Mouse (Mus musculus) hematopoietic stem cell, adult 5-6 weeks (primary cell): Measurements from ENCODE around the gene Tbcb. TPM values are rescaled to one million over a fixed set of nuclear protein-coding genes. Genes with fewer than 3 reads are reported as not detected.
"Not testable (repeated sequence)": the region's sequence is repeated elsewhere in the genome, so short reads cannot be mapped to it uniquely, and the experiment has no call there.

ENCODE experiments used
- ATAC-seq, 2 experiments: fragments of 125-278 bp in 1 of 2; replicated peaks in 1 of 2; 2 replicates each; pipeline ENCODE4 v1.8.0; 2016 to 2017; ENCODE audit warnings: inconsistent platforms in 2 of 2, mild to moderate bottlenecking in 2 of 2, moderate number of reproducible peaks in 2 of 2, low read depth in 1 of 2, moderate TSS enrichment in 1 of 2; ENCODE audit not compliant: low FRiP score in 2 of 2, poor library complexity in 2 of 2, severe bottlenecking in 2 of 2, insufficient read depth in 1 of 2, low TSS enrichment in 1 of 2
- total RNA-seq: library from RNA; stranded (forward); fragments of 172-1452, 232-1000 nt; gene quantifications from 2 replicates; pipeline ENCODE4 v1.2.3, GENCODE M21; 2017

Gene Tbcb
- total RNA-seq = 24.8 and 35.0 TPM in 2 replicates

DNA sequence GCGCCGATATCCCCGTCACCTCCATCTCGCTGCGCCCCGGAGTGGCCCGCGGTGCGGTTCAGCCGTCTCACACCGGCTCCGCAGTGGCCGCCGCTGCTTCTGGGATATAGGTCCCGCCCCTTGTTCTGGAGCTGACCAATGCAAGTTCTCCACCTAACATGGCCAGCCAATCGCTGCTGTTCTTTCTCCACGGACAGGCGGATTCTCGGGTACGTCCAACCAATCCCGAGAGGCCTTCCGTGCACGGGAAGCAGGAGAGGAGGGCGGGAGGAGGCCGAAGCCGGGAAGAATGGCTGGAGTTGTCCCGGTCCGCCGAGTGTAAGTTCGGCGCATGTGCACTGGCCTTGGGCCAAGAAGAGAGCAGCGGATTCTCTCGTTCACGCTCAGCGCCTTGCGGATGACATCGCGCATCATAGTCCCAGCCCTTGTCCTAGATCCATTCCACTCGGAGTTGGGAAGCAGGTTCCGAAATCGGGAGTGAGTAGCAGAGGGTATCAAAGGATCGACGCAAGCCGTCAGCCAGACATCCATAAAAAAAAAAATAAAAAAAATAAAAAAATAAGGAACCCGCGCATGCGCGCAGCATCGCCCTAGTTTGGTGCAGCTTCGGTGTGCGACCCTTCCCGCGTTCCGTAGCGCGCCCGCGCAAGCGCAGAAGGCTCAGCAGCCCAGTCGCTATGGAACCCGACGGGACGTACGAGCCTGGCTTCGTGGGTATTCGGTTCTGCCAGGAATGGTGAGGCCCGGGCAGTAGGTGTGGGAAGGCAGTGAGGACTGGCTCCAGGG is at the start of gene Tbcb, which contains the start of gene Polr2i:
Tbcb (minus strand) TSS at position 604 of the 786 bp plus-strand sequence.
Polr2i (plus strand) TSS at position 280 of the 786 bp plus-strand sequence.
- peak; percentile 94 to 96 for ATAC-seq

DNA sequence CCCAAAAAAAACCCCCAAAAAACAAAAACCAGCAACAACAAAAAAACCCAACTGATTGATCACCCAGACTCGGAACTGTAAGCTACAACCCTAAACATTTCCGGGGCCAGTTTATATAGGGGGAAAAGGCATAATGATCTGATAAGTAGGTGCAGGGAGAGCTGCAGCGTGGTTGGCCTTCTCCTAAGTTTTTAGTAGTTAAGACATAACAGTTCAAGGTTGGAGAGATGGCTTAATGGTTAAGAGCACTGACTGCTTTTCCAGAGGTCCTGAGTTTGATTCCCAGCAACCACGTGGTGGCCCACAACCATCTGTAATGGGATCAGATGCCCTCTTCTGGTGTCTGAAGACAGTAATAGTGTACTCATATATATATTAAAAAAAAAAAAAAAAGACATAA is 49.5 kb upstream of the Tbcb start:
- ATAC-seq = no peak

DNA sequence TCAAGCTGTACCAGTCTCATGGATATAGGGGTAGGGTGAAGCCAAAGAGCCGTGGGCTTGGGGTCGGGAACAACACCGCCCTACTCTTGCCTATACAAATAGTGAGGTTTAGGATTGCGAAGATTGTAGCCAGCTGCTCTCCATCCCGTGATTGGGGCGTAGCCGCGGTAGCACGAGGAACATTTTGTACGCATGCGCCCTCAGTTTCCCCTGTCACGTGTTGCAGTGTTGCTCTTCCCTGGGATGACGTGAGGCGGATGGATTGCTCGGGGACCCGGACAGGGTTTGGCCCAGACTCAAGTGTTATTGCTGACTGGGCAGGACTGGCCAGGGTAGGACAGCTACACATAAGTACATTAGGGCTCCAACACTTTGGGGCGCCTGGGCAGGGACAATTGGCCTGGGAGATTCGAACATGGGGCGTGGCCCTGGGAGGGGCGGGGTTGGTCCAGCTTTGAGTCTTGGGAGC is 48.6 kb upstream of the Tbcb start:
- ATAC-seq = peak; percentile 51 to 63

DNA sequence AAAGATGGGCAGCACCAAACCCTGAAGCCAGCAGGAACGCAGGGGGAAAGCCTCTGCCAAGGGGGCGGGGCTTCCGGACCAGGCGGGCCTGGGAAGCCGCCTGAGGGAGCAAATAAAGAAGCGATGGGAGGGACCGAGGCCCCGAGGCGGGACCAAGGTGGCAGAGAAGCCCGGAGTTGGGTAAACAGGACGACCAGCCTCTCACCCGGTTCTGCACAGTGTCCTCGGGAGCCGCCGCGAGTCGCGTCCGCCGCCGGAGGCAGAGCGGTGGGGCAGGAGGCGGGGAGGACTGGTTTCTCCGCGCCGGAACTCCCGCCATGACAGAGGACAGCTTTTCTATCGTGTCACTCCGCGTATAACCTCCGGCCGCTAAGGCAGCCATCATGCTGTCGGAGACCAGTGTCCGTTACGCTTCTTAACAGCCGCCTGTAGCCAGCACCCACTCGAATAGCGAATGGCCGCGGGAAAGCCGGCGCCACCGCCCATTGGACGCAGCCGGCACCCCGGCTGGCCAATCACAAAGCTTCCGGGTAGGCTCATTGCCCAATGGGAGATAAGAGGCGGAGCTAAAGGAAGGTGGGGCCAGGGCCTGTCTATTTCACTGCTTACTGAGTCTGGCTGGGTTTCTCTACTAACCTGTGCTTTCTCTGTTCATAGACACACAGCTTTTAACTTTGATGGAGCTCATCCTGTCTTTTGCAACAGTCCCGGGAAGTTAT is 48.0 kb upstream of the Tbcb start, which contains the start of the genes Thap8 and Wdr62:
Thap8 (plus strand) TSS at position 144 of the 719 bp plus-strand sequence.
Wdr62 (minus strand) TSS at position 469 of the 719 bp plus-strand sequence.
- ATAC-seq = peak; percentile 94 to 97

DNA sequence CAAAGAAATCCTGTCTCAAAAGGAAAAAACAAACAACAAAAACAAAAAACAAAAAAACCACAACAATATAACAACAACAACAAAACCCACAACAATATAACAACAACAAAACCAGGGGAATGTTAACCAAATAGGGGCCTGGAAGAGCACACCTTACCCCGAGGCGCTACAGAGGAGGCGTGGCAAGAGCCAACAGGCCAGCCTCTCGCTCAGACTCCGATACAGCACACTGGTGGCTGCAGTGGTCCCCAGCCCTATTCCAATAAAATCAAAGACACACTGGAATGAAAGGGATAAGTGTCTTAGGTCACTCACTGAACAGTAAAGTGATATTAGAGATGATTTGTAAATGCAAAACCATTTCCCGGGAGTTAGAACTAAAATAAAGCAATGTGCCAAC is 47.5 kb upstream of the Tbcb start:
- no peak for ATAC-seq

DNA sequence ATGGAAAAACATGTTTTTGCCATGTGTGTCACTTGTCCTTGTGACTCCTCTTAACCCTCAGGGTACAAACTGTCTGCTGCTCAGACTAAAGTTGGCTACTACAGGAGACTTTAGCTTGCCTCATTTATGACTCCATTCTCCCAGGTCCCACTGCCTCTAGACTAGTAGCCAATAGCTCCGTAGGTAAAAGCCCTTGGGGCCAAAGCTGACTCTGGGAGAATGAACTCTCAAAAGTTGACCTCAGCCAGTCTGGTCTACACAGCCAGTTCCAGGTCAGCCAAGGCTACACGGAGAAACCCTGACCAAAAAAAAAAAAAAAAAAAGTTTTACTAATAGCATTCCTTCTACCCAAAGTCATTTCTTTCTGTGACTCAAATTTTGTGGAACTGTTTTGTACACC is 46.8 kb upstream of the Tbcb start:
- ATAC-seq = no peak

DNA sequence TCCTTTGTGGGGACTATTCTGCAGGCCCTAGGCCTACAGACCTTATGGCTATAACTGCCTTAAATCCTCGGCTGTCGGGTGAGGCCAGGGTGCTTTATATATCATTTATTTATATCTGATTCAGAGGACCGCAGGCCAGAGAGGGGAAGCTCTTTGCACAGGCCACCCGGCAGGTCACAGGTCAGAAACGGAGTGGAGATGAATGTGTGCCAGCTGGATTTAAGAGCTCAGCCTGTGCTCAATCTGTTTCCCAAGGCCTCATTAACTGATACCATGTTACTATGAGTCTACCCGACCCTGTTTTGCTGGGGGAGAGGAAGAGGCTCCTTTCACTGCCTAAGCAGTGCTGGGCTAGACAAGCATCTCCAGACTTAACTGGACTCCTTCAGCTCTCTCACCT is 42.3 kb upstream of the Tbcb start:
- no peak for ATAC-seq

DNA sequence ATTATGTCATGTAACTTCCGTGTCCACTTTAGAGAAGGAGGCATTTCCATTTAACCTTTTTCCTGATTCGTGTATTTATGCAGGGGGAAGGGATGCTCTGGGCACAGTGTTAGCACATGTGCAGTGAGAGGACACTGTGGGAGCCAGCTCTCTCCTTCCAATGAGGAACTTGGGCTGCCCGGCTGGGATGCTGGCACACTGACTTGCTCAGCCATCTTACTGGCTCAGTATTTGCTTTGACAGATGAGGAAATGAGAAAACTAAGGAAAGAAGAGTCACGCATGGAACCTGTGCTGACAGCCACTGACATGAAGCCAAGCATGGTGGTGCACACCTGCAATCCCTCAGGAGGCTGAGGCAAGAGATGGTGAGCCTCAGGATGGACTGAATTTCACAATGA is 37.6 kb upstream of the Tbcb start:
- no peak for ATAC-seq

DNA sequence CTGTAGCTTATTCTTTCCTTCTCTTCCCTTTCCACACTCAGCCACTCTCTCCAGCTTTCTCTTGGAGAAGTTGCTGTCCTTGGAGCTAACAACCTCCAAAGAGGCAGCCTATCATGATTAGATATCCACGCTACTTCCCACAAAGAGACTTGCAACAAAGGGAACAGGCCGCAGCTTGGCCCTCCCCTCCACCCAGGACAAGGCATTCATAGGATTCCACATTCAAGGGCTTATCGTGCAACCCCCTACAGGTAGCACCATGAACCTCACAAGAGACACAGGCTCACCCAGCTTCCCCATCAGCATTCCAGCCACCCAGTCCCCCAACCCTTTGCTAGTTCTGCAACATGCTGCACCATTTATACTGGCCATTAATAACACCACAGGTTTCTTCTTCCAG is 34.7 kb upstream of the Tbcb start:
- no peak for ATAC-seq

DNA sequence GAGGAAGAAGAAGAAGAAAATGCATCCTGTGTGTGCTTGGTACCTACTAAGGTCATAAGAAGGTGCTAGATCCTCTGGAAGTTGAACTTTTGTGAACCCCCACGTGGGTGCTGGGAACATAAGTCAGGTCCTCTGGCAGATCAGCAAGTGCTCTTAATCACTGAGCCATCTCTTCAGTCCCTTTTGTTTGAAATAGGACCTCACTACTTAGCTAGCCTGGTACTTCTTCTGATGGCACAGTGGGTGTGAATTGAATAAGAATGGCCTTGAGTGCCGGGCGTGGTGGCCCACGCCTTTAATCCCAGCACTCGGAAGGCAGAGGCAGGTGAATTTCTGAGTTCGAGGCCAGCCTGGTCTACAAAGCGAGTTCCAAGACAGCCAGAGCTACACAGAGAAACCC is 33.9 kb upstream of the Tbcb start:
- ATAC-seq = no peak

DNA sequence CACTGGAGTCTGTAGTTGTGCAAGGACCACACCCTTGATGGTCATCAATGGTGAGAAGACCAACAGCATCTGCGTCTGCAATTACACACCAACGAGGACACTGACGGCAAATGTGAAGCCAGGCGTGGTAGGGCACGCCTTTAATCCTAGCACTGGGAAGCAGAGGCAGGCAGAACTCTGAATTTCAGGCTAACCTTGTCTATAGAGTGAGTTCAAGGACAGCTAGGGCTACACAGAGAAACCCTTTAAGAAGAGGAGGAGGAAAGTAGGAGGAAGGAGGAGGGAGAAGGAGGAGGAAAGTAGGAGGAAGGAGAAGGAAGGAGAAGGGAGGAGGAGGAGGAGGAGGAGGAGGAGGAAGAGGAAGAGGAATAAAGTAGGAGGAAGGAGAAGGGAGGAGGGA is 33.5 kb upstream of the Tbcb start:
- no peak for ATAC-seq

DNA sequence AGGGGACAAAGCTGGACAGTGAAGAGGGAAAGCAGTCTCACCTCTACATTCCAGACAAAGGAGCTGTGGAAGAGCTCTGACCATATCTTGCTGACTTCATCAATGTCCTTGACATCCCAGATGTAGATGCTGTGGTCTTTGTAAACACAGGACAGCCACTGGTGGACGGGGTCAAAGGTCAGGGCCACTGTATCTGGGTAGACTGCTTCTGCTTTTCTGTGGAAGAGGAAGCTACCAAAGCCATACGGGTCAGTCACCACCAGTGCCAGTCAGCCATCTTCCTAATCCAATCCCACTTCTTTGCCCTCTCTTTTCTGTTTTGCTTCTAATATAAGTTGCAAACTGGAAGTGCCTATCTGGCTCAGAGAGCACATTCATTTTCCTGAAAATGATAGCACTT is 33.0 kb upstream of the Tbcb start:
- no peak for ATAC-seq

DNA sequence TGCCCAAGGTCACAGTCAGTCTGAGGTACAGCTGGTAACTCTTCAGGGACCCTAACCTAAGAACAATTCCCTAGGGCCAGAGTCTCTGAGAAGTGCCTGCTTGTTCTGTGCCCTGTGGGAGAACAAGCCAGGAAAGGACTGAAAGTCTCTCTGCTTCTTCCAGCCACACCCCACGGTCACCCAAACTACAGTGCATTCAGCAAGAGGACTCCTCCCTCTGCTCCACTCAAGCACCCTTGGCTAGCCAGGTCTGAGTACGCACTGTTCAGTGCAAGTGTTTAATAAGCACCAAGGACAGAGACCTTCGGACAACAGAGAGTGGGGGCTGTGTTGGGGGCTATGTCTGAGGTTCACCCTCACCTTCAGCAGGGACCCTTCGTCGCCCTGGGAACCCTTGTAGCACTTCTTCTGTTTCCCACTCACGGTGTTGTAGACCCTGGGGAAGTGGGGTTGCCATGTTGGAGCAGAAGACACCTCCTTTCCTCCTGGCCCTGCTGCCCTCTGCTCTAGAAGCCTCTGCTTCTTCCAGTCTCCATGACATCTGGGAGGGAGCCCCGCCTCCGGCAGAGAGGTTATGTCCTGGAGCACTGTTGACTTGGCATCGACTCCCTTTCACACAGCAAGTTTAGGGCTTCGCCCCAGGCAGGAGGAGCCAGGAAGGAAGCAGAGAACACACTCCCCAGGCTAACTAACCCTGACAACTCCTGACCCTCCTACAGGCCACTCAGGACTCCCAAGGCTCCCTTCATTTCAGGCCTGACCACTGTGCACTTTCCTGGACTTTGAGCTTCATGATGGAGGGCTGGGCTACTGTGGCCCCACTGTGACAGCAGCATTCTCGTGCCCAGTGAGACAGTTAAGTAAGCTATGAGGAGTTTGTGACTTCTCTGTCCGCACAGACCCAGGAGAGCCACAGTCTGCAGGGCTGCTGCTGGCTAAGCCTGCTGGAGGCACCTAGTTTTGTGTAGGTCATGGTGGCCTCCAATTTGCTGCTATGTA is 20.2 kb upstream of the Tbcb start:
- ATAC-seq = no peak

DNA sequence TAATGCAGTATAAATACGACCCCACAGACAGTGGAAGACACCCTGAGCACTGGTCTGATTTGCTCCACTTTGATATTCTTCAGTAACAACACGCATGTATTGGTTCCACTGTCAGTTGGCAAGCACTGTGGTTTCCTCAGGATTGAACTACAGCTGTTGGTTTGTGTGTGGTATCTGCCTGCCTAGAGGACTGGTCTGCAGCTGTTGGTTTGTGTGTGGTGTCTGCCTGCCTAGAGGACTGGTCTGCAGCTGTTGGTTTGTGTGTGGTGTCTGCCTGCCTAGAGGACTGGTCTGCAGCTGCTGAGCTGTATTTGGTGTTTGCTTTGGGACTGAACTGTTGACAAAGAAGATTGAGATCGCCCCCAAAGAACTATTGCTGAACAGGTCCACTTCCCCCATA is 5.3 kb upstream of the Tbcb start:
- not testable (repeated sequence) for ATAC-seq

DNA sequence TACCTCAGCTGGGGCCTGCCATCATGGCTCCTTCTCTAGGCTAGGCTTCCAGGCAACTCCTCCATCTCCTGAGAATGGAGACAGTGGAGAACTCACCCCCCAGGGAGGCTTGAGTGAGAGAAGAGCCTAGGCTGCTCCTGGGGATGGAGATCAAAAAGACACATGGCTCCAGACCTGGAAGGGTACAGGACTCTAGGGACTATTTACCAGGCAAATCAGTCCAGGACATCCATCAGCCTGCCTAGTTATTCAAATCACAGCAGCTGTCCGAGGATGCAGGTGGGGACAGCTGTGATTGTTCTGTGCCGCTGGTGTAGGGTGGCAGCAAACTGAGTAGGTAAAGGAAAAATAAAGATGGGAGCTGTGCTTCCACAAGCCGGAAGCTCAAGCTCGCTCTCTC is 3.6 kb upstream of the Tbcb start, which contains the start of gene Ovol3:
Ovol3 (minus strand) TSS at position 101 of the 400 bp plus-strand sequence.
- ATAC-seq = no peak

DNA sequence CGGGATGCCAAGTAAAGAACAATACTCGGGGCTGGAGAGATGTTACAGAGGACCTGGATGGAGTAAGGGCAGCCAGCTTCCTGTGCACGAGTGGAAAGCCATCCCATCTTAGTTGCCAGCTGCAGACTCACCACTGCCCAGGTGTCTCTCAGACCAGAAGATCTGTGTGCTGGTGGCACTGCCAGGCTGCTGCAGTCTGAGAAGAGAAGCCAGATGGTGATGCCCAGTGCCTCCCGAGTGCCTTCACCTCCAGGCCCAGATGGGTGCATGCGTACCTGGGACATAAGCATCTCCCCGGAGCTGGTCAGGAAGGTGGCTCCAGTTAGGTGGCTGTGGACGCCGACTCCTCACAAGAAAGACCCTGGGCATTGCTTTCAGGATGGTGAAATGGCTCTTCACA is 3.0 kb upstream of the Tbcb start:
- ATAC-seq = no peak

DNA sequence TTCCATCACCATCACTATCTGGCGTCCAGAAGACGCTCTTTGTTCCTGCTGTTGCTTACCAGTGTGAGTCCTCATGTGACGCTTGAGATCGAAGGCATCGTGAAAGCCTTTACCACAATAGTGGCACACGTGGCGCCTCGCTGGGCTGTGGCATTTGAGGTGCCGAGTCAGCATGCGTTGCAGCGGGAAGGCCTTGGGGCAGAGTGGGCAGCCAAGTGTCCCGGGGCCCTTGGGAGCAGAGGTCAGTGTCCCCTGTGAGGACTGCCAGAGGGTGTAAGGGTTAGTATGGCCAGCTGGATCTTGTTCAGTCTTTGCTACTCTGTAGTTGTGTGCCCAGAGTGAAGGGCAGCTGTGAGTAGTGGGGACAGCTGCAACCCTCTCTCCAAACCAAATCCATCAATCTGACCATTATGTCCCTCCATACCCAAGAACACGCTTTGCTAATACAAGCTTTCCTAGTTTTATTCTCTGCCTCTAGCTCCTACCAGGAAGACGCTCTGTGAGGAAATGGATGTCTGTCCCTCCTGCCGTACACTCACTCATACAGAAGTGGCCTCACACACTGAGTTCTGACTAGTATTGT is 2.3 kb upstream of the Tbcb start:
- no peak for ATAC-seq
